Mouse (Mus musculus) erythroid progenitor cell, adult 5-6 weeks (primary cell): ENCODE measurements around the gene Hecw1. TPM values are rescaled to one million over a fixed set of nuclear protein-coding genes. Genes with fewer than 3 reads are reported as not detected.
"Not testable (repeated sequence)": the region's sequence is repeated elsewhere in the genome, so short reads cannot be mapped to it uniquely, and the experiment has no call there.

Experiments used
- ATAC-seq: replicated peaks from 2 replicates; pipeline ENCODE4 v1.8.0; 2016; ENCODE audit warnings: moderate number of reproducible peaks, mild to moderate bottlenecking, moderate TSS enrichment, inconsistent platforms; ENCODE audit not compliant: poor library complexity, low FRiP score, severe bottlenecking
- total RNA-seq, 2 experiments: library from RNA; stranded (forward) in 1 of 2; stranded (reverse) in 1 of 2; fragments of 150-400 nt in 1 of 2; fragments of 186-747, 209-891 nt in 1 of 2; gene quantifications; 2 replicates each; pipeline versions ENCODE4 v1.2.3 to v1.2.4; 2015 to 2017; ENCODE audit warnings: low replicate concordance in 2 of 2

Gene Hecw1
- total RNA-seq, 2 experiments from 2014 or later = not detected

DNA sequence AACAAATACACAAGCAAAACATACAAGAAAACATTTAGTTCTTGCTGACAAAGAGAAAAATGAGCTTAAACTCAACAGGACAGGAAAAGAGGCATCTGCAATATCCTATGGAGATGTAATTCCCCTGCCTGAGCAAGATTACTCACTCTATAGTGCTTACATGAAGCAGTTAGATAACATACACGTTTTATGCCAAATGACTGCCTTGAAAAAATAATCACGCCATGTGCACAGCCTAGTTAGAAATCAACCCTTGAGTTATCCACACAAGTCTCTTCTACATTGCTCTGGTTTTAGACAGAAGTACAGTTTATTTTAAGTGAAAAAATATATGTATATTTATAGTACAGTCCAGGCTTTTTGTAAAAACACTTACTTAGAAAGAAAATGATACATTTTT lies 98.2 kb downstream of the Hecw1 start:
- no peak for ATAC-seq

DNA sequence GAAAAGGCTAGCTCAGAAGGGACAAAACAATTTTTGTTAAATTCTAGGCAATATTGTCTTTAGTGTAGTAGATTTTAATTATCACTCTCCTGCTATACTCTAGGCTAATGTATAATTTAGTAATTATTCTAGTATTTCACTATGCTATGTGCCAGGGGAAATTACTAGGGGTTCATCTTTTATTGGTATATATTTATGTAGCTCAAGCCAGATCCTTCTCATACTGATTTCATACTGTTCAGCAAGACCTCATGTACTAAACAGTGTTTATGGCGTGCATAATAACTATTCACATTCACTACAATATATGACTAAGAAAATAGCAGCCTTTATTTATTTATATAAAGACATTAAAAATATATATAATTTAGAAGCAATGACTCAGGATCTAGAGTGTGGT lies 109.6 kb downstream of the Hecw1 start:
- no peak for ATAC-seq

DNA sequence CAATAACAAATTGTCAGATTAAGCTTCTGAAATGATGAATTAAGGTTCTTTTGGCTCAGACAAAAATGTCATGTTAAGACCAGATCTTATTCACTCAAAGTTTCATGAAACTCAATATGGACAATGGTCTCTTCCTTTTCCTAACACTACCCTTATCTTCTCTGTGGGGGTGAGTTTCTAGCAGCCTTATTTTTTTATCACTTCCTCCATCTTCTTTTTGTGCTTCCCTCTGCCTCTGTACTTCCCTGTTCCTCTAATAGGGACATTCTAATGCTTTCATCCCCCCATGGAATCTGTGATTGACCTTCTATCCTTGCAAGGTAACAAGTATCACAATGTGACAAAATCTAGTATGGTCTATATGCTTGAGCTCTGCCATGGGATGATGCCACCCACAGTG lies 148.6 kb downstream of the Hecw1 start:
- ATAC-seq = no peak

DNA sequence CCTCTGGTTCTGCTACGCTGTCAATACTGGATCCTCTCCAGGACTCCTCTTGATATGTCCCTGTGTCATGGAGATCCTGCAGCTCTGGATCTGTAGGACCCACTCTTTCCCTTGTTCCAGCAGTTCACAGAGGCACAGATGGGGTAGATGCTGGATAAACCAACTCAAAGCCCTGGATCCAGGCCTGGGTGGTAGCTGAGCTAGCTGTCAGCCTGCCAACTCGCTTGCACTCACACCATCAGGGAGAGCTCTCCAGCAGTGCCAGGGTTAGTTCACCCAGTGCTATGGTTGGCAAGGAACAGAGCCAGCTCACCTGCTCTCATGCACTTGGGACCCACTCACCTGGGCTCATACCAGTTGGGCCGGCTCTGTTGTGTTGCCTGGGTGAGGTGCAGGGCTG lies 157.5 kb downstream of the Hecw1 start:
- ATAC-seq = no peak

DNA sequence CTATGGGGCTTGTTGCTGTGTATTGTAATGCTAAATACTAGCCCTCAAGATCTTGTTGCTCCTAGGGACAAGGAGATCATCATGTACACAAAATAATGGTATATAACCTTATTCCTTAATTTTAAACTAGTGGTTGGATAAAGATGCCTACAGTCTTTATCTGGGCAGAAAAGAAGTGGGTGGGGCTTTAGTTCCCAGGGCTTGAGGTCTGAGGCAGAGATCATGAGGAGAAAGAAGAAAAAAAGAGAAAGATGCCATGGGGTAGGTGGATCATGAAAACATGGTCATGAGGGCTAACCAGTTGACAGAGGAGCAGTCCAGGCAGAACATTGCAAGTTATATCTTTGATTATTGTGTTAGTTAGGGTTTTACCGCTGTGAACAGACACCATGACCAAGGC lies 195.8 kb downstream of the Hecw1 start:
- ATAC-seq = no peak

DNA sequence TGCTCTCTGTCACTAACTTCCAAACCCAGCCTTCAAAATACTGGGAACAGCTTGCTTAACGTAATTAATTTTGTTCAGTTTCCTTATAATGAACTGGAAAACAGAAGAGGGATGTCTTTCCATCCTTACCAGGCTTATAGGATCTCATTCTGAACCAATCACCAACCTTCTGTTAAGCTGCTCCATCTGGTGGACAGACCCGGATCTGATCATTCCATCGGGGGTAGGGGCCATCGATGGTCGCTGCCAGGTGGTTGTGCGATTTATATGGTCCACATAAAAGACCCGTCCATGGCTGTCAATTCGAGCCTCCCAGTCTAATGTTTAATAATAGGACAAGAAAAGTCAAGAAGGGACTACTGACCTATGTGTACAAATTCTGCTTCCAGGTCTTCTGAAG lies 216.4 kb downstream of the Hecw1 start:
- ATAC-seq = no peak

DNA sequence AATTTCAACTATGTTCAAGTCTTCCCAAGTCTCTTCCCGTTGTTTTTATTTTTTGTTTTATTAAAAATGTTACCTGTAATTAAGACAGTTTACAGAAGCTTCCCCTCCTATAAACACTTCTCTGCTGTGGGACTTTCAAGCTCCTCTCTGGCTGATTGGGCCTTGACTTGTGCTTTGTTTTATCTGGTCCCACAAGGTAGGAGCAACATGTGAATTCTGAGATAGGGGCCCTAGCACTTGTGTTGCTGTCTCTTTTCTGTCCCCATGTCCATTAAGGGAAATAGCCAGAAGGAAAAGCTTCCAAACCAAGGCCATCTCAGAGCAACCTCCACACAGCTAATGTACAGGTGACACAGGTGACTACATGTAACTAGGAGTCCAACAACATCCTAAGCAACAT lies 218.9 kb downstream of the Hecw1 start:
- no peak for ATAC-seq

DNA sequence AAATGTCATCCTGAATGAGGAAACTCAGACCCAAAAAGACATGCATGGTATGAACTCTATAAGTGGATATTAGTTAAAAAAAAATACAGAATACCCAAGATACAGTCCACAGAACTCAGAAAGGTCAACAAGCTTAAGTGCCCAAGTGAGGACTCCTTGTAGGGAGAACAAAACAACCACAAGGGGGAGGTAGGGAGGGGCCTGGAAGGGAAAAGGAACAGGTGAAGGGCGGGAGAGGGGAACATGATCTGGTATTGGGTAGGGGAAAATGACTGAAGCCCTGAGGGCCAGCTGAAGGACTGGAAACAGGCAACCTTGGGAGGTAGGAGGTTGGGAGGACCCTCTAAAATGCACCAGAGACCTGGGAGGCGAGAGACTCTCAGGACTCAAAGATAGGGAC lies 220.1 kb downstream of the Hecw1 start:
- no peak for ATAC-seq

DNA sequence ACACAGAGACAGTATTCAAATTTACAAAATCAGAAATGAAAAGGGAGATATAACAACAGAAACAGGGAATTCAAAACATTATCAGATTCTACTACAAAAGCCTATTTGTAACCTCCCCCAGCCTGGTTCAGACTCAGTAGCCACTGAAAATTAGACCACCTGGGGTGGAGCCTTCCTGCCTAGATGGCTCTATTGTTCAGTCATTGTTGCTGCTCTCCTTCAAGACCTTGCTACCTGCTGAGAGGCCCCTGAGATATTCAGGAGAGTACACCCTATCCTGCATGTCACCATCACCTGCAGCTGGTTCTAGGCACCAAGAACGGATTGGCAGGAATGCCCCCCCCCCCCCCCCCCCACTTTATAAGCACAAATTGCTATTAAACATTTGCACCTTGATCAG lies 233.0 kb downstream of the Hecw1 start:
- no peak for ATAC-seq

DNA sequence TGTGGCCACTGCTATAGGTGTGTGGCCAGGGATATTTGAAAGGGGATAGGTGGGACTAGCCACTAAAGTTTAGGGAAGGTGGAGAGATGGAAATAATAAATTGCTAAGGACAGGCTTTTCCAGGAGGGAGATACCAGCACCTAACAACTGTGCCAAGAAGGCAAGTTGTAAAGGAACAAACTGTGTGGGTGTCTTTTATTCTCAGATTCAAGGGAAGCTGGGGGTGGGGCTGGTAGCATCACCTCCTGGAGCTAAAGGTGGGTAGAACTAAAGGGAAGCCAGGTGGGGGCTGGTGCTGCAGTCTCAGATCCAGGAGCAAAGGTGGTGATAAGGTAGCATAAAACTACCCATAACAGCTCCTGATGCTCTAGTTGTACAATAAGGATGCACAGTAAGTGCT lies 251.6 kb downstream of the Hecw1 start:
- no peak for ATAC-seq

DNA sequence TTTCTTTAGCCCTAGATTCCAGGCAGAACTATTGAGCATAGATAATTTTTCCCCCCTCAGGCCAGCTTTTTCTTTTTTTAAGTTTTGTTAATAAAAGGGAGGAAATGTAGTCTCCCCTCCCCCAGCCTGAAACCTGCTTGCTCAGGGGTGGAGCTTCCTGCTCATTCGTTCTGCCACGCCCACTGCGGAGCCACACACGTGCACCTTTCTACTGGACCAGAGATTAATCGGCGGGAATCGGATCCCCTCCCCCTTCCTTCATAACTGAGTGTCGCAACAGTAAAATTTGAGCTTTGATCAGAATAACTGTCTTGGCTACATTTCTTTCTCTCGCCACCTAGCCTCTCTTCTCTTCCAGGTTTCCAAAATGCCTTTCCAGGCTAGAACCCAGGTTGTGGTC lies 262.1 kb downstream of the Hecw1 start:
- ATAC-seq = not testable (repeated sequence)

DNA sequence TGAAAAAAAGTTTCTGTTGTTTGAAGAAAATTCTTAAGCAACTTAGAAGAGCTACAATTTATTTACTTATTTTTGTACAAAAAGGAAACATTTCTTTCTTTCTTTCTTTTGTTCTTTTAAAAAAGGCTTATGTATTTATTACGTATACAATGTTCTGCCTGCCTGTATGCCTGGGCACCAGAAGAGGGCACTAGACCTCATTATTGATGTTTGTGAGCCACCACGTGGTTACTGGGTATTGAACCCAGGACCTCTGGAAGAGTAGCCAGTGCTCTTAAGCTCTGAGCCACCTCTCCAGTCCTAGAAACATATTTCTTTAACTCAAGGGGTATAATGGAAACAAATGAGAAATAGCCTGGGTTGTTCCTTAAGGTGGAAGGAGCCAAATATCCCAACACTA lies 277.1 kb downstream of the Hecw1 start:
- no peak for ATAC-seq

DNA sequence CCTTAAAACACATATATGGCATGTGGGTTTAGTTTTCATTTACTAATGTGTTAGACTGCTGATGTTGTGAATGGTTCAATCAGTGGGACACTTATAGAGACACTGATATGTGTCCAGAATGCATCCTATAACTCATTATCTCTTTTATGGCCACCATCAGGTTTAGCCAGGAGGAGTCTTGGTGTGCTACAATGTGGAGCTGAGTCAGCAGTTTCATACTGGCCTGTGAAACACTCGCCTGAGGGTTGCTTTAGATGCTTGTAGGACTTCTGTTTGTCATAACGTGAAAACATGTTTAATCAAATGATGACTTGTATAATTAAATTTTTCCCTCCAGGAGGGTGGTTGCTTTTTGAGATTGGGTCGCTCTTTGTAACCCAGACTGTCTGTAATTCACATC lies 343.4 kb downstream of the Hecw1 start:
- no peak for ATAC-seq

DNA sequence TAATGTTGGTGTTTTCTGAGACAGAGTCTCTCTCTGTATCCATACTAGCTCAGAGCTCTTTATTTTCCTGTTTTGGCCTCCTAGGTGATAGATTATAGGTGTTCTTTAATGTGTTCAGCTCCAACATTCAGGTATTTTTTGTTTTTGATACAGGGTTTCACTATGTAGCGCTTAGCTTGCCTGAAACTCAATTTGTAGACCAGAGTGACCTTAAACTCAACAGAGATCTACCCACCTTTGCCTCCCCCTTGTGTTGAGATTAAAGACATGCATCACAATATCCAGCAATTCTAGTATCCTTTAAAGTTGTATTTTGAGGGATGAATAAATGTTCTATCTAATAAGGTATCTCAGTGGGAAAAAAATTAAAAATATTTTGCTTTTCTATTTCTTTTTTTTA lies 345.0 kb downstream of the Hecw1 start:
- ATAC-seq = 0 out of 2 replicates have a peak, but pooled peaks have one; percentile 46

Other genes with a start within 250 kb of the Hecw1 start
- 10.1 and 50.5 TPM in 2 replicates for gene Mrpl32, start 89.9 kb upstream of the Hecw1 start, total RNA-seq (2015; ENCODE audit: low replicate concordance)
- gene Mrpl32, start 89.9 kb upstream of the Hecw1 start, total RNA-seq (2017; ENCODE audit: low replicate concordance) = 18.2 and 37.0 TPM in 2 replicates
- gene Psma2, start 90.0 kb upstream of the Hecw1 start, total RNA-seq (2015; ENCODE audit: low replicate concordance) = 62.0 and 77.1 TPM in 2 replicates
- 24.4 and 53.7 TPM in 2 replicates for gene Psma2, start 90.0 kb upstream of the Hecw1 start, total RNA-seq (2017; ENCODE audit: low replicate concordance)
- gene AW209491, start 106.9 kb upstream of the Hecw1 start, total RNA-seq (2015; ENCODE audit: low replicate concordance) = 0.72 and 4.2 TPM in 2 replicates
- gene AW209491, start 106.9 kb upstream of the Hecw1 start, total RNA-seq (2017; ENCODE audit: low replicate concordance) = 0.68 and 3.7 TPM in 2 replicates